Mouse (Mus musculus) retina, embryonic 14.5 days (tissue): ENCODE measurements around the gene Cbx2.
A peak's percentile ranks its signal among the peaks of the same experiment; 100 is the strongest.

Experiments
- DNase-seq: peaks from one replicate; pipeline ENCODE4 v3.0.0-alpha.2; 2015; ENCODE audit warnings: low spot score

Gene Cbx2

DNA sequence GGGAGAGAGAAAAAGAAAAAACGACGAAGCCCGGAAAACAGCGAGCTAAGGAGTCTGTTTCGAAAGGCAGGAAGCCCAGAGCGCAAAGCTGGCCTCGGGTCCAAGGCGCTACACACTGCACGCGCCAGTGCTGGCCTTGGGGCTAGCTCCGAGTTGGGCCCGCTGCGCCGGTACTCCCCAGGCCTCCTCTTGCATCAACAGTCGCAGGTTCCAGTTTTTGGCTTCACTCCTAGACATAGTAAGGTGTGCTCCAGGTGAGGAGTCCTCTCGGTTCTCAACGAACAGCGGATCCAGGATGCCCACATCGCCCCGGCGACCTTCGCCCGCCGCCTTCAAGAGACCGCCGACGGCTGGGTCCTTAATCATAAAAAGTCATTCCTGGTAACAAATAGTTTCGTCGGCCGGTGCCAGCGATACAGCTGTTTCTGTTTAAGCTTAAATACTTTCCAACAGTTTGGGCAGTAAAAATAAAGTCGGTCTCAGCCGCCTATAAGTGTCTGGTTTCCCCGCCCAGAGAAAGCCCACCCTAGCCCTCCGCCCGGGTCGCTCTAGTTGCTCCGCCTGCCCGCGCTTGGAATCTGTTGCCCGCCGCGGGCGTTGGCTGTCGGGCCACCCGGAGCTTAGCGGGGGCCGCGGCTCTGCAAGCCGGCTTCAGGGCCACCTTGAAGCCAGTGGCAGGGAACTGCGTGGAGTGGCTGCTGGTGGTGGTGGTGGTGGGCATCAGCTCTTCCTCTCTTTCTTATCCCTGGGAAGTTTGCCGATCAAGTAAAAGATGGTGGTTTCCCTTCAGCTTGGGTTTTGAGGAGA, 19.9 kb downstream of the Cbx2 start:
- peak; percentile 44 for DNase-seq

DNA sequence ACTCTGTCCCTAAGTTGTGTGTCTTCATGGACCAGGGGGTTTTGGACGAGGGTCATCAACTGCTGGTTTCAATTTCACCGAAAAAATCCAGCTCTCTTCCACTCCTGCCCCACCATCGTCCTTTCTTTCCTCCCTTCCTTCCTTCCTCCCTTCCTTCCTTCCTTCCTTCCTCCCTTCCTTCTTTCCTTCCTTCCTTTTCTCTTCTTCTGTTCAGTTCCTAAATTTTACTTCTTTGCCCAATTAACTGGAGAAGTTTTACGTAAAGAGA, 20.4 kb downstream of the Cbx2 start:
- DNase-seq, result no peak

DNA sequence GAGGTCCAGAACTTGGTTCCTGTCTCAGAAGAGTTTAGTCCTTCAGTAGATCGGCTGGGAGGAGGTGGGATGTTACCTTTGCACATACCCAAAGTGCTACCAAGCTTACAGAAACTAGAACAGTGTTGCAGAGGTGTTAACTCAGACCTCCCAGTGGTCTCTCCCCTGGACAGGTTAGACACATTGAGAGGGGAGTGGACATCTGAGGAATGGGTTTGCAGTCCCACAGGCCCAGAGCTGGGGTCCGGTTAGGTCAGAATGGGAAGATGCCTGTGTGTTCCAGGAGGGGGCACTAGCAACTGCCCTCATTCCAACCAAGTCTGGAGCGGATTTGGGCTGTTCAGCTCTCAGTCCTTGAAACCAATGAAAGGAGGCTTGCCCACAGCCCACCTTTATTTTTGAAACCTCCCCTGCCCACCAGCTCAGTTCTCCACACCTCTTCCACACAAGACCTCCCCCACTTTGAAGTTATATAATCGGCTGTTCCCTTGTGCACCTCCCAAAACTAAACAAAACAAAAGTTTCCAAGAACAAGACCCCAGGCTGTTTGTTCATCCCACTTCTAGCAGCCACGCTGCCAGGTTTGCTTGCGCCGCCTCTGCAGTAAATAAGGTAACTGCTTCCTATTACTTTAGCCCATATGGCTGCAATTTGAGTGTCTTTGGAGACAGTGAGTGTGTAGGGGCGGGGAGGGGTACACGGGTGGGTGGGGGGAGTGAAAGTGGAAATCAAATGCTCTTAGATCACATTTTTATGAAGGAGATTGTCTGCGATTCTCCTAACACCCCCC, 21.2 kb downstream of the Cbx2 start:
- peak; percentile 68 for DNase-seq

DNA sequence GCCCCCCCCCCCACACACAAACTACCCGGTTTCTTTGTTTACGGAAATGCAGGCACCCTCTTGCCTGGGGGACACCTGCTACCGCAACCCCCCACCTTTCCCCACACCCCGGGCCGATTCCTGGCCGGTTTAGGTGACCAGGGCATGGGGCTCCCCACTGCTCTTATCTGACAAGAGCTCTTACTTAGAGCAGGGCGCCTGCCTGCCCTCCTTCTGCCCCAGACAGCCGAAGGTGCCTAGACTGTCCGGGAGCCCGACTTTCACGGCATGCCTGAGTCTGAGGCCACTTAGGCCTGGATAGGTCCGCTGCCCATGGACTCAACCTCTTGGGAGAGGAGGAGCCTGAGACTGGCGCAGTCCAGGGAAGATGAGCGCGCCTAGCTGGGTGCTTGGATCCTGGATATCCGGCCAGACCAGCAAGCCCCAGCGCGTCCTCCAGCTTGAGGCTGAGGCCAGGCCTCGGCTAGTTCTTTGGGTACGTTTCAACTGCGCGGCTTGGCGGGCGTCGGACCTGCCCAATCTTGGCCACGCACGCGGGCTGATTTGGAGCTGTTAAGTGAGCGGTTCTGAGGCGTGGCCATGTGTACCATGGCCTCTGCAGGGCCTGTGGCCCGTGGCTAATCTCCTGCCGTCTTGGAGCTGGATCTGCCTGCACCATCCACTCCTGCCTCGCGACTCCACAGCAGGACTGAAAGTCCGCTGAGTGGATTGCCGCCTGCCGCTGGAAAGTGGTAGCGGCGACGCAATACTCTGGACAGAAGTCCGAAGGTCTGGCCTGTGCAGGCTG, 22.0 kb downstream of the Cbx2 start:
- DNase-seq, result peak; percentile 60

DNA sequence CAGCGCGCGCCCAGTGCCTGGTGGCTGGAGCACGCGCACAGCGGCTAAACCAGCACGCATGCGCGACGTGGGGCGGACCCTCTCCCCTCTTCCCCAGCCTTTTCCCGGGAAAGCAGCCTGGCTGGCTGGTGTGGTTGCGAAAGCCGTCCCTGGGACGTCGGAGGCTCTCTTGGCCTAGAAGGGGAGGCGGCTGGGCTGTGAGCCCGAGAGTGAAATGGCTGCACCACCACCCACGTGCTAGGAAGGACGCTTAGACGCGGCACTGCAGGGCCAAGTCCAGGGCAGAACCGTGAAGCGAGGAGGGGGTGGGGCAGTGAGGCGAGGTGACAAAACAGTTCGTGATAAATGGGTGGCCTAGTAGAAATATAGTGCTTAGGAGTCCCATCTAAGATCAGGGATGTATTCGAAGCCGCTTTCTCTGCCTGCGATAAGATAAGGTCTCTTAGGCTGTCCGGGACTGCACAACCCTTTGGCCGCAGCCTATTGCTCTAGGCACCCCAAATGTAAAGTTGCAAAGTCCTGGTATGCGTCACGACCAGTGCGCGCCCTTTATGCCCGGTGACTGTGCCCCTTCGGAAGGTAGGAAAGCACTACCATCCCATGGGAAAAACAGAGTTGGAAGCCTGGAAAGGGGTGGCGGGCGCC, 24.0 kb downstream of the Cbx2 start:
- peak; percentile 75 for DNase-seq

DNA sequence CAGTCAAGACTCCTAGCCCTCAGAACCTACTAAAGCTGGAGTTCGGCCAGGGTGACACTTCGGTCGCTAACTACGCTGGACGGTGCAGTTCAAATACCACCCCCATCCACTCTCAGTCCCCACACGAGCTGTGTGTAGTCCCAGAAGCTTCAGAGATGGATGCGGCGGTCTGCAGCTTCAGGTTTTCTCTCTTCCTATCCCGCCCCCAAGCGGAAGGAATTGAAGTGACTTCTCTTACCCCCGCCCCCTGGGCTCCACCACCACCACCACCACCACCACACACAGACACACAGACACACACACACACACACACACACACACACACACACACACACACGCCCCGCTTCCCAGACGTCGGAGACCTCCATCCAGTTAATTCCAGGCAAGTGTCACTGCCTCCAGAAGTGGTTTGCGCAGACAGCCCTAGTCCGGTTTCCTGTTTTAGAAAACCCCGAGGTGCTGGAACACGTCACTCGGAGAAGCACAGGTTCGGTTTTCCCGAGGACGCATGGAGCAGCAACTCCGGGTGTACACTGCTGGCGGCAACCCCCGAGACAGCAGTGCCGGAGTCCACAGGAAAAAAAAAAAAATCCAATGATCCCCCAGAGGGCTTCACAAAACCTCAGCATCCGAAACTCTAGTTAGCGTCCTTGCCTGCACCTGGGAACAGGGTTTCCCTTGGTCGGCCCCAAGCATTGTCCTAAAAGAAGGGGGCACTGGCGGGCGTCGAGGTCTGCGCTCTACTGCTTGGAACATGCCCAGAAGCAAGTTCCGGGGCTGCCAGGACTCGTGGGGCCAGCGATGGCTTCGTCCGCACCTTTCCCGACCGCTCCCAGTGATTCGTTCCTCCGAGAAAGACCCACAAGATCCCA, 24.7 kb downstream of the Cbx2 start:
- peak; percentile 54 for DNase-seq

DNA sequence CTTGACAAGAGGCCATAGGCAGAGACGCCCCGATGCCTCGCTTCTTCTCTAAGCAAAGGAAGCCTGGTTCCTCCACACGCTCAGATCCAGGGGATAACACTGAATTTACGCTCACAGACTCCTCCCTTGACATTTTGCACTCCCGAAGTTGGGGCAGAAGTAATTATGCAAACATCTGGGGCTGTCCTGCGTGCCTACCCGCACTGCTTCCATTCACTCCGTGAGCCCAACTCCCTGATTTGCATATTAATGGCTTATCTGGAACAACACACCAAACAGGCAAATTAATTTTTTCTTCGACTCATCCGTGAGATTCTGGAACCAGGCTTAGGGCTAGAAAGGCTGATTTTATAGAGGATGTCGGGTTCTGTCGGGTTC, 25.4 kb downstream of the Cbx2 start:
- DNase-seq, result no peak

DNA sequence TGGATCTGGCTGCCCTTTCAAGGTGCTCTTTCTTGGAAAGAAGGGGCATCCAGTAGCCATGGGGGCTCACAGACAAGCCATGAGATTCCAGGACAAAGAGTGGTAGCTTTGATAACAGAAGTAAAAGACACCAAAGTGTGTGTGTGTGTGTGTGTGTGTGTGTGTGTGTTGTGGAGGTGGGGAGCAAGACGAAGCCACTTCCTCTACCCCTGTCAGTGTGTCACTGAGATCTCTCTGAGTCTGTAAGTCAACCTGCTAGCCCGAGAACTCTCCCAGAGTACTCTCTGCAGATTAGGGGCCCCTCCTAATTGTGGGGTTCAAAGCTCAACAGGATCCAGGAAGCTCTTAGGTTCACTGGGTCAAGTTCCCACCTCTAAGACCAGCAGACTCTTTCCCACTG, 27.6 kb downstream of the Cbx2 start:
- no peak for DNase-seq

DNA sequence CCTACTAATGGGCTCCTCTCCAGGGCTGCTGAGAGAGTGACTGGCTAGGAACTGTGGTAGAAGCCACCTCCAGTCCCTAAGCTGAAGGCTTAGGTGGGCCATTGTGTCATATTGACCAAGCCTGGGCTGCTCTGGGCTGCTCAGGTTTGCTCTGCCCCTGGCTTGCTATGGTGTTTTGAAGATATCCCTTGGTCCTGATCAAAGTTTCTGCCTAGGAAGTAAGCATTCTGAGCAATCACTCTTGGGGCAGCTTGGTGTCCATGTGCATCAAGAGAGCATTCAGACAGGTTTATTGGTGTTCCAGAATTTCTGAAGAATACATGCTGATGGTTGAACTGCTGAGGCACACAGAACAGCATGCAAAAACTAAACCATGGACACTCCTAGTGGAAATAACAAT, 28.7 kb downstream of the Cbx2 start:
- no peak for DNase-seq

DNA sequence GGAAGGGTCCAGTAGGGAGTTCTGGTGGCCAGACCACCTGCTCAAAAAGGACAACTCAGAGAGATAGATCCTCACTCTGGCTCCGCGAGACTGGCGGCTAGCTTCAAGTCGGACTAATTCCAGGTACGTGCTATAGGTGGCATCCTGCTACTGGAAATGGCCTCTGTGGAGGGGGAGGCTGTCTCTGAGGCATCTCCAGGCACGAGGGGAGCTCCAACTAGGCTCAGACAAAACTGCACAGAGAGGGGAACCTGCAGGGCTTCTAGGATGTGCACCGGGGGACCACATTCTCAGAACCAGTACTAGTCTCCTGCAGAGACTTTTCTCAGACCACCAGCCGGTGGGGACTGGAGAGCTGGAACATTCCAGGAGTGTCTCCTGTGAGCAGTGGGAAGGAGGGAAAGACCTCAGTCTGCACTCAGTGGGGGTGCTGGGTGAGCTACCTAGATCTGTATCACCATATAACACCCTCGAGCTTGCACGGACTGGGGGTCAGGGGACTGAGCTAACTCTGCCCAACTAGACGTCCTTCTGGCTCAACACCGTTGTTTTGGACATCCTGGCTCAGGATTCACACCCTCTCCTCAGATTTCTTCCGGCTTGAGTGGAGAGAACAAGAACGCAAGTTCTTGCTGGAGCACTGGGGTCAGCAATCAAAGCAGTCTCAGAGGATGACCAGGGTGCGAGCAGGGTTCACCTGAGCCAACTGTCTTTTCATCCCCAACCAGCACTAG, 29.3 kb downstream of the Cbx2 start:
- DNase-seq, result peak; percentile 57

DNA sequence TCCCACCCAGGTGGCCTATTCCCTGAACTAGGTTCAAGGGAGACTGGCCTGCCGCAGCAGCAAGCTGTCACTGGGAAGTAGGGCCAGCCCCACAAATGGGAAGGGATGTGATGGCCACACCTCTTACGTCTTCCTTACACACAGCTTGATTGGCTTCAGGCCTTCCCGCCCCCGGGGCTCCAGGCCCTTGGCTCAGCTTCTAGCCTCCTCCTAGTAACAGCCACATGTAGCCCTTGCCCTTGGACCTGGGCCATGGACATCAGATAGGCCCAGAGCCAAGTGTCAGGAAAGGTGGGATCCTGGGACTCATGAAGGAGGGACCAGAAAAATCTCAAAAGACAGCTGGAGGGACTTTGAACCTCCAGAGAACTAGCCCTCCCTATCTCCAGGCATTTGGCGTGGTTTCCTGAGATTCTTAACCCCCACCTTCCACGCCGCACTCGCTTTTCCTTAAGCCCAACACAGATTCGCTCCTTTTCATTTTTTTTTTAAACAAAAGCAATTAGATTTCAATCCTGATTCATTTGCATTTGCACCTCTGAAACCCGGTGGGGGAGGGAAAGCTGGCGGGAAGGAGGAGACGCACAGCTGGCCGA, 30.0 kb downstream of the Cbx2 start:
- peak; percentile 52 for DNase-seq

DNA sequence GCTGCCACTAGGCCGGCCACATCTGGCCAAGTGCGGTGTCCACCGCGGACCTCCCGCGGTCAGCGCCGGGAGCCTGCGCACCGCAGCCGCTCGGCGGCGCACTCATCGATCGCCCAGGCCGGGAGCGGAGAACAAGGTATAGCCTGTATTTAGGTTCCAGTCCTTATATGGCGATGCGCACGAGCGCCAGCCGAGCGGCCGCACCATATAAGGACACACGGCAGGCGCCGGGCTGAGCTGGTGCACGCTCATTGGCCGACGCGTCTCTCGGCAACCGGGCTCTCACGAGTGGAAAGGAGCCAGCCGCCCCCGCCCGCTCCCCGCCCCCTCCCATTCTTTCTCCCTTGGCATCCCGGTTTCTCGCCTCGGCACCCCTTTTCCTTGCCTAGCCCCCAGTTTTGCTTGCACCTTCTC, 30.5 kb downstream of the Cbx2 start:
- peak; percentile 88 for DNase-seq

DNA sequence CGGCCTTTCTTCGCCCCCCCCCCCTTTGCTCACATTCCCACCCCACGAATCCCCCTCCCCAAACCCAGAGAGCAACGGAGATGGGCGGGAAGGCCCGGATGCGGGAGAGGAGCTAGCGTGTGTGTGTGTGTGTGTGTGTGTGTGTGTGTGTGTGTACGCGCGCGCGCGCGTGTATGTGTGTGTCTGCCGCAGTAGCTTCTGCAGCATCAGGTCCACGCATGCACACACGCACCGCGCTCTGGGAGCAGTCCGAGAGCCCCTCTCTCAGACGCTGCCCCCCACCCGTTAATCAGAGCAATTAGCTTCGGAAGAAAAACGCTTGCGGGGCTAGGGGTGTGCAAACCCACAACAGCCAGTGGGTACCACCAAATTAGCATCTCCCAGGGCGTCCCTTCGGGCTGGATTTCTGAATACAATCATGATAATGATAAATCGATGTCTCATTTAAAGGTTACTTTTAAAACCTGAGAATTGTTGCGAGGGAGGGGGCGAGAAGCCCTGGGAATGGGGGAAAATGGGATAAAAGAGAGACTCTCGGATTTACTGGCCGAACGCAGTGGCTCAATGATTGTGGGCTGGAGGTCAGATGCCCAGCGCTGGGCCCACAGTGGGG, 31.1 kb downstream of the Cbx2 start:
- DNase-seq, result peak; percentile 57

DNA sequence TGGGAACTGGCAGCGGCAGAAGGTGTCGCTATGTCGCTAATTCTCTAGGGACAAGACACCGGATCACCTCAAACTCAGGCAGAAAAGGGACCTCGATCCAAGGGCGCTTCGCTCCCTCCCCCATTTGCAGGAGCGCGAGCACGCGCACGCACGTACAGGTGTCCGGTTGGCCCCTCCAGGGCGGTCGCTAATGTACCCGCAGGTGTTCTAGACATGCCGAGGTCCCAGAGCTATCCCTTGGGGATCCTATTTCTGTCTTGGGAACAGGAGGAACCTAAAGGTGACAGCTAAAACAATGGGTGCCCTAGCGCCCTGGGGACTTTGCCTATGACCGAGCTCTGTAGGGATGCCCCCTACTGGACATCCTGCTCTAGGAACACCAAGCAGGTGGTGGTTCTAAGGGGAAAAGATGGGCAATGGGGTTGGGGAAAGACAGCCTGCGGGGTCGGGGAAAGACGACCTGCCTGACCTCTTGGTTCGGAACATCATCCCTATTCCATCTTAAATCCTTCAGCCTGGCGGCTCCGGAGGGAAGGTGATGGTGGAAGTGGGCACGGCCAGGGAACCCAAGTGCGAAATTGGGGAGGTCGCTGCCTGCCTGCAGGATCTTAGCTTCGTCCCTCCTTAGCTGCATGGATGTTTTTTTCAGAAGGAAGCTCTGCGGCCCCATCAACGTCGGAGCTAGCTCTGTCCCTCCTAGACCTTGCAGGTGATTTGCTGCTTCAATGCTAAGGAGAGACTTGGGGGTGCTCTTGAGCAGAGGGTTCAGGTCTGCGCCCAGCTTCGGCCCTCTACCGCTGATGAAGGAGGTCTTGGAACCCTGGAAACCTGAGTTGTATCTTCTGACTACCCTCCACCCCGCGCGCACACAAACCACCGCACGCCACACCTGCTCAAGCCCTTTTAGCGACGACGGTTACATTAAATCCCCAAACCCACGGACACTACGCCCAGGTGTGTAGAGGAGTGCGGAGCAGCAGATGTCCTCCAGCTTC, 31.9 kb downstream of the Cbx2 start:
- peak; percentile 72 for DNase-seq

DNA sequence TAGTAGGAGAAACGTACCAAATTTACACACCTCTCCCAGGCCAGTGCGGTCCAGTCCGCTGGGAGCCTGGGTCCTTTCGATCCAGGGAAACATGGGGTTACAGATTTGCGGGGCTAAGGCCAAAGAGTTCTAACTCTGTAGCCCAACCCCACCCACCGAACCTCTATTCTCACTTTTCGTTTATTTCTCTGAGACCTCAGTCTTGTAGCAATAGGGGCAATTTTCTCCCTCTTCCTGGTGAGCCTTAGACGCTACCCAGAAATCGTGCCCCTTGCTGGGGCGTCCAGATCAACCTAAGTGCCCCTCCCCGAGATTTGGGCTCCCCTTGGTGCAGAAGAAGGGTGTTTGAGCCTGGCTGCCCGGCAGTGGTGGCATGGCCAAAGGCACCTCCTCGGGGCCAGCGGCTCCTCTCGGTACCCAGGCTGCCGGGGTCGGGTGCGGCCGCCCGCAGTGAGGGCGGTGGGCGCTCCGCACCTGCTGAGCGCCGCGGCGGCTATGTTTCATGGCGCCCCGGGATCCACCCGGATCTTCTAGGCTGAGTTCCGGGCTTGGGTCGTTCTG, 32.9 kb downstream of the Cbx2 start:
- DNase-seq, result no peak

DNA sequence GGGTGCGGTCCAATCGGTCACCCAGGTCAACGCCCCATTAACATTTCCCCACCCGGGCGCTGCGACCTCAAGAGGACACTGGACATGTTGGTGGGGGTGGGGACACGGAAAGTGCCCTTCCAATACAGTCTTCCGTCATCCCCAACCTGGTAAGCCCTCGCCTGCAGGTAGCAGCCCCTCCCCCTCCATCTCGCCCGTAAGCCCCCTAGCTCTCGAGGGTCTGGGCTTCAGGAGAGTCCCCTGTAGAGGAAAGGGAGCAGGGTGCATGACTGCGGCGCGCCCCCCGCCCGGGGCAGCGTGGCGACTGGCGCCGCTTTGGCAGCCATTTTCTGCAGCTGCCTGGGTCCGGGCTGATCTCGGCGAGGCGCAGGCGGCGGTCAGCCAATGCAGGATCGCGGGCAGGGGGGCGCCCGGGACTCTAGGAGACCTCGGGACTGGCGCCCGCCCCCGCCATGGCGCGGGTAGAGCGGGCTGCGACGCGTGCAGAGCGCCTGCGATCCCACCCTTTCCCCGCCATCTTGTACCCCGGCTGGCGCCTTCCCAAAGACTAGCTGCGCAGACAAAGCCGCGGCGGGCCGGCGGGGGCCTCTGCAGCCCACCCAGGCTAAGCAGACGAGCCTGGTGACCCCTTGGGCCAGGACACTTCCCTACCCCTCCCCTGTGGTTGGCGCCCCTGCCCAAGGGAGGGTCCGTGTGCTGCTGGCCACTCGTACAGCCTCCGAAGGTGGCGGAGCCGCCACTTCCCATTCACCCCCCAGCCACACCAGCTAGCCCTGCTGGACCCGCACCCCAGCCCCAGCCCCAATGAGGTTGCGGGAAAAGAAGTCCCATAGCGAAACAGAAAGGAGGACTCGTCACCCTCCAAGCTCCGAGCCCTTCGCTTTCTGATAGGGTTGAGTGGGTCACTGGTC, 33.8 kb downstream of the Cbx2 start:
- peak; percentile 68 for DNase-seq

DNA sequence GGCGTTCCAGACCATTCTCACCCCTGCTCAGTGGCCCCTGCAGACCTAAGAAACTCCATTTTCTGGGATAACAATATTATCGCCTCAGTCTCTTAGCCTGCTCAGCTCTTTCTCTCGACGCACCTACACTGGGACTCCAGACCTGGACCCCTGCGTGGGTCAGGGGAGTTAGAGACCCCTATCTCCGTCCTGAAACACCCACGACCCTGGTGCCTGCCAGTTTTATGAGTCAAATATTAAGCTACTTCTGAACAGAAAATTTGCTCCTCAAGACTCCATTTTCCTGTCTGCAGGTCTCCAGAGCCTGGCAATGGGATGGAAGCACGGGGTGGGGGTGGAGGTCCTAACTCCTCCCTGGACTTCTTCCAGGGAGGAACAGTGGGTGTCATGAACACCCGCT, 34.5 kb downstream of the Cbx2 start:
- no peak for DNase-seq
